Mouse (Mus musculus) kidney, embryonic 15.5 days (tissue): ENCODE measurements around the gene Stt3b. TPM values are rescaled to one million over a fixed set of nuclear protein-coding genes. Genes with fewer than 3 reads are reported as not detected.

Experiments used
- ATAC-seq: fragments of 200-750 bp; cut with Nextera tagmentation; replicated peaks from 2 replicates; pipeline ENCODE4 v1.8.0; 2017; ENCODE audit warnings: moderate TSS enrichment; ENCODE audit not compliant: low FRiP score
- H3K27ac ChIP-seq: fragments of 300-500 bp; sonication (generic); 2 replicates; pipeline ENCODE4 v1.5.1; 2015; ENCODE audit warnings: mild to moderate bottlenecking, inconsistent platforms
- H3K27me3 ChIP-seq: fragments of 300-500 bp; sonication (generic); 2 replicates; pipeline ENCODE4 v1.6.1; 2015; ENCODE audit warnings: inconsistent platforms
- H3K36me3 ChIP-seq: fragments of 300-500 bp; sonication (generic); 2 replicates; pipeline ENCODE4 v1.6.1; 2015; ENCODE audit warnings: inconsistent platforms
- H3K4me1 ChIP-seq: fragments of 300-500 bp; sonication (generic); 2 replicates; pipeline ENCODE4 v1.6.1; 2015; ENCODE audit warnings: inconsistent platforms
- H3K4me2 ChIP-seq: fragments of 300-500 bp; sonication (generic); 2 replicates; pipeline ENCODE4 v1.6.1; 2015; ENCODE audit warnings: moderate library complexity, mild to moderate bottlenecking, inconsistent platforms
- H3K4me3 ChIP-seq: fragments of 300-500 bp; sonication (generic); replicated peaks from 2 replicates; pipeline ENCODE4 v1.5.1; 2015; ENCODE audit warnings: mild to moderate bottlenecking, inconsistent platforms
- H3K9ac ChIP-seq: fragments of 300-500 bp; sonication (generic); 2 replicates; pipeline ENCODE4 v1.6.1; 2015; ENCODE audit warnings: mild to moderate bottlenecking, inconsistent platforms
- H3K9me3 ChIP-seq: fragments of 300-500 bp; sonication (generic); replicated peaks from 2 replicates; pipeline ENCODE4 v1.6.1; 2016; ENCODE audit warnings: inconsistent platforms
- WGBS: fragments of 180-500 bp; shearing (Covaris S2); methylation state at CpG from one replicate; pipeline ENCODE4 v1.1.7; 2015; ENCODE audit warnings: mixed read lengths; 5-methylcytosine and 5-hydroxymethylcytosine counted together
- polyA plus RNA-seq: library from polyadenylated mRNA; unstranded; fragments of >200 nt; fragmentation: Nextera tagmentation; extraction: Ambion mirVana; gene quantifications from 2 replicates; pipeline ENCODE4 v1.2.1, GENCODE M21; 2015

Gene Stt3b
- polyA plus RNA-seq, 1 experiment from 2014 or later: 101 TPM

DNA sequence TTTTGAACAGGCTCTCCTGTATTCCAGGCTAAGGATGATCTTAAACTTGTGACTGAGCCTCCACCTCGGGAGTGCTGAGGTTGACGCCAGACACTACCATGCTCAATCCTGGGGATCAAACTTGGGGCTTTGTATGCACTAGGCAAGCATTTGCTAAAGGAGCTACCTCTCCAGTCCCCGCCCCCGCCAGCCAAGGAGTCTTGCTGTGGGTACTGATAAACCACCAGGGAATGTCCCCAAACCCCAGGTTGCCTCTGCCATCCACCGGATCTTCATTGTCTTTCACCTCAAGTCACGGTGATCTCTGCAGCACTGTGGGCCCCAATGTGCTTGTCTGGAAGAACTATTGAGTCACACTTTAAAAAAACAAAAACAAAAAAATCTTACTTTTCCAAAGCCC lies 107.1 kb downstream of the Stt3b start:
- no peak overlapping the region for H3K4me3 ChIP-seq
- H3K36me3 ChIP-seq: no peaks in the 10 kb centered on the region
- no peaks in the 10 kb centered on the region for H3K27me3 ChIP-seq
- no peak overlapping the region for H3K4me2 ChIP-seq
- peaks cover 13% of the 10 kb centered on the region for H3K4me1 ChIP-seq
- H3K9ac ChIP-seq: no peak overlapping the region
- ATAC-seq: no peak
- no peak overlapping the region for H3K27ac ChIP-seq
- WGBS: 73% methylated on average over 6 of the region's 6 CpGs
- H3K9me3 ChIP-seq: no peaks in the 10 kb centered on the region

DNA sequence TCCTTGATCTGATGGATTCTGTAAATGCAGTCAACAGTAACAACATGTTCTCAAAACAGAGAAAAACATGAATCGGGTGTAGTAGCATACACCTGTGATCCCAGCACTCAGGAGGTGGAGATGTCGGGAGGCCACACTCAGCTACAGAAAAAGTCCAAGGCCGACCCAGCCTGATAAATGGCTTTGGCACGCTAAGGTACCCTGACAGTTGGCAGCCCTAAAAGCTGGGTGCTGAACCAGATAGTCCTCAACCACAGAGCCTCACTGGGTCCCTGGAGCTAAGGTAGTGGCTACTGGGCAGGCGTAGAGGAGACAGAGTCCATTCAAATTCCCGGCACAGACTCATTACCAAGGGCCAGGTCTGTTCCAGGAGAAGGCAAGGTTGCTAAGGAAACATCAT lies 109.0 kb downstream of the Stt3b start:
- H3K4me3 ChIP-seq: no peak overlapping the region
- peaks cover 16% of the 10 kb centered on the region for H3K4me1 ChIP-seq
- H3K9ac ChIP-seq: no peak overlapping the region
- no peaks in the 10 kb centered on the region for H3K9me3 ChIP-seq
- H3K27ac ChIP-seq: no peak overlapping the region
- H3K27me3 ChIP-seq: no peaks in the 10 kb centered on the region
- no peaks in the 10 kb centered on the region for H3K36me3 ChIP-seq
- no peak overlapping the region for H3K4me2 ChIP-seq
- WGBS: 83% methylated on average over 6 of the region's 6 CpGs
- ATAC-seq: no peak

DNA sequence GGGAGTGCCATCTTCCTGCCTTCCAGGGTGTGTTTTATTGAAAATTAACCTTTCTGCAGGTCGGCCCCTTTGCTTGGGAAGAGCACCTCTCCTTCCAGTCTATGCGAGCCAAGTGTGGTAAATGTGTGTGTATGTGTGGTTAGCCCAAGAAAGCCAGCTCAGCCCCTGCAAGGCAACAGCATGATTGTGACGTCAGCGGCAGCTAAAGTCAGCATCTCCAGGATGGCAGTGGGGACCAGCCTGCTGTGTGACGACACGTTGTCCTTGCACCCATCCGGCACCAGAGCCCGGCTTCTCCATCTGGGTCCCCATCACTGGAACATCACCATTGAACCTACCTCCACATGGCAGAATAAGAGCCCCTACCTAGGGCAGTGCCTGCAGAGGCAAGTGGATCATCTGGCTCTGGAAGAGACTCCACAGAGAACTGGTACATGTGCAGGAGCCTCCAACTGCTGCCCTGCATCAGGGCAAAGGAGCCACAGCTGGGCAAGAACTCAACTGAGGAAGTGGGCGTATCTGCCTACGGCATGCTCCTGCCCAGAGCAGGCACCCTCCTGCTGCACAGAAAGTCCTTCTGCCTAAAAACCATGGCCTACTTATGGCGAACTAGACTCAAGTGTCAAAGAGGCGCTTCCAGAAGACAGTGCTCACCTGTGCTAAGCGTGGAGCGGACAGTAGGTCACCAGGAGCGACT lies 109.9 kb downstream of the Stt3b start:
- Histone ChIP-seq H3K4me2 (no peak overlapping the region), H3K27me3 (no peaks in the 10 kb centered on the region), H3K4me1 (peaks cover 6% of the 10 kb centered on the region), H3K36me3 (no peaks in the 10 kb centered on the region), H3K27ac (no peak overlapping the region), H3K4me3 (no peak overlapping the region), H3K9ac (no peak overlapping the region), H3K9me3 (no peaks in the 10 kb centered on the region)
- WGBS: 90% methylated on average over 15 of the region's 15 CpGs
- no peak for ATAC-seq

GRCm38 (mm10) chr9:115197082-115197481 lies 113.1 kb downstream of the Stt3b start:
- WGBS: 65% methylated on average over 7 of the region's 7 CpGs
- 0 out of 2 replicates have a peak, but pooled peaks cover 4% of the 10 kb centered on the region for H3K4me1 ChIP-seq
- no peak overlapping the region for H3K4me3 ChIP-seq
- no peak overlapping the region for H3K9ac ChIP-seq
- no peak for ATAC-seq
- no peak overlapping the region for H3K27ac ChIP-seq
- no peaks in the 10 kb centered on the region for H3K36me3 ChIP-seq
- H3K9me3 ChIP-seq: no peaks in the 10 kb centered on the region
- no peaks in the 10 kb centered on the region for H3K27me3 ChIP-seq
- no peak overlapping the region for H3K4me2 ChIP-seq

GRCm38 (mm10) chr9:115192890-115193289 lies 117.3 kb downstream of the Stt3b start:
- H3K27ac ChIP-seq: no peak overlapping the region
- no peak overlapping the region for H3K9ac ChIP-seq
- WGBS: 82% methylated on average over 3 of the region's 3 CpGs
- H3K27me3 ChIP-seq: no peaks in the 10 kb centered on the region
- no peaks in the 10 kb centered on the region for H3K9me3 ChIP-seq
- peaks cover 21% of the 10 kb centered on the region for H3K4me1 ChIP-seq
- ATAC-seq: no peak
- H3K36me3 ChIP-seq: no peaks in the 10 kb centered on the region
- no peak overlapping the region for H3K4me2 ChIP-seq
- no peak overlapping the region for H3K4me3 ChIP-seq
